In genomic region chr14:31576846-31577697, GRCm38 (mm10) we compare ENCODE assay signal across 15 mouse cellular contexts. TPM values are rescaled to one million over a fixed set of nuclear protein-coding genes. Genes with fewer than 3 reads are reported as not detected.
DNase-seq lines count a peak whose midpoint lies in the region; ATAC-seq and TF ChIP-seq lines count a peak whose summit lies in the region.
"Had no signal": no experiment of that assay in that cellular context is flagged by ENCODE, and none has a peak within 500 bp of the region (broad histone marks: within the 10 kb centered on the region; RNA-seq: fewer than 3 reads in every experiment).

No protein-coding gene starts in this region.

- peak overlapping the region; percentile 2 for H3K4me3 ChIP-seq in heart, embryonic 11.5 days (ENCODE audit: low read depth, low read length)
- no peak overlapping the region for H3K4me3 ChIP-seq in embryonic facial prominence, embryonic 10.5 days
- H3K4me3 ChIP-seq in olfactory bulb, adult 2 months (ENCODE audit: insufficient read depth, low read depth, low read length) = peak overlapping the region; percentile 12; the same call in 1 of the 2 replicates
- H3K4me3 ChIP-seq in lung, postnatal 0 days (ENCODE audit: low read depth, low read length) = no peak overlapping the region
- H3K4me3 ChIP-seq: neural tube, embryonic 13.5 days had no signal

- DNase-seq in heart, adult 11 months = no peak
- DNase-seq in embryonic facial prominence, embryonic 10.5 days (ENCODE audit: low spot score) = no peak
- DNase-seq in lung, postnatal 0 days (ENCODE audit: low spot score) = no peak
- DNase-seq in natural killer cell, adult 2 months (ENCODE audit: low spot score in 2 of 2) = no peak
- DNase-seq: cerebellum, adult 11 months; kidney, postnatal 25 days; lung, adult 18-20 months; spleen, adult 18-20 months had no signal

- H3K27ac ChIP-seq in heart, embryonic 11.5 days (ENCODE audit: low read depth, low read length) = peak overlapping the region; percentile 64
- H3K27ac ChIP-seq in embryonic facial prominence, embryonic 10.5 days (replicated peaks) = peak overlapping the region; percentile 15
- no peak overlapping the region for H3K27ac ChIP-seq in olfactory bulb, adult 2 months (ENCODE audit: insufficient read depth, low read depth, low read length)
- no peak overlapping the region for H3K27ac ChIP-seq in lung, postnatal 0 days (ENCODE audit: low read length)
- H3K27ac ChIP-seq: neural tube, embryonic 13.5 days had no signal

- H3K9me3 ChIP-seq in heart, embryonic 11.5 days (replicated peaks; ENCODE audit: control insufficient read depth, low read length) = no peaks in the 10 kb centered on the region
- H3K9me3 ChIP-seq in embryonic facial prominence, embryonic 10.5 days = no peaks in the 10 kb centered on the region
- H3K9me3 ChIP-seq in lung, postnatal 0 days (ENCODE audit: low read length) = no peaks in the 10 kb centered on the region
- H3K9me3 ChIP-seq: neural tube, embryonic 13.5 days had no signal

- no peak for TF ChIP-seq CTCF in olfactory bulb, adult 2 months (IDR thresholded peaks at IDR 0.05; ENCODE audit: insufficient read depth, low read depth, low read length)
- TF ChIP-seq CTCF in lung, postnatal 0 days (IDR thresholded peaks at IDR 0.05) = no peak

- no peak for TF ChIP-seq EP300 in lung, postnatal 0 days (IDR thresholded peaks at IDR 0.05)

- no peak for ATAC-seq in heart, embryonic 11.5 days (replicated peaks; ENCODE audit: insufficient number of reproducible peaks, low FRiP score, low TSS enrichment)
- peak; percentile 20 for ATAC-seq in CD4-positive, CD25-positive, alpha-beta regulatory T cell, adult 4 months
- ATAC-seq in lung, postnatal 0 days = no peak
- no peak for ATAC-seq in activated CD4-positive, CD25-positive, alpha-beta regulatory T cell, adult 4 months
- ATAC-seq: intestine, embryonic 16.5 days; midbrain, embryonic 16.5 days had no signal

- no peak overlapping the region for H3K9ac ChIP-seq in heart, embryonic 11.5 days (ENCODE audit: low read depth, low read length)
- no peak overlapping the region for H3K9ac ChIP-seq in lung, postnatal 0 days (replicated peaks; ENCODE audit: low read depth)
- H3K9ac ChIP-seq: neural tube, embryonic 13.5 days had no signal

- H3K4me2 ChIP-seq in heart, embryonic 11.5 days = peak overlapping the region; percentile 25
- no peak overlapping the region for H3K4me2 ChIP-seq in lung, postnatal 0 days (replicated peaks; ENCODE audit: low read depth, low read length)
- H3K4me2 ChIP-seq: neural tube, embryonic 13.5 days had no signal

- H3K36me3 ChIP-seq in heart, embryonic 11.5 days (ENCODE audit: control insufficient read depth, insufficient read depth, low read length) = no peaks in the 10 kb centered on the region
- H3K36me3 ChIP-seq in embryonic facial prominence, embryonic 10.5 days (replicated peaks) = no peaks in the 10 kb centered on the region
- H3K36me3 ChIP-seq in lung, postnatal 0 days (ENCODE audit: insufficient read depth, low read length) = no peaks in the 10 kb centered on the region
- H3K36me3 ChIP-seq: neural tube, embryonic 13.5 days had no signal

- H3K27me3 ChIP-seq in heart, embryonic 11.5 days (ENCODE audit: control insufficient read depth, insufficient read depth, low read length) = no peaks in the 10 kb centered on the region
- no peaks in the 10 kb centered on the region for H3K27me3 ChIP-seq in embryonic facial prominence, embryonic 10.5 days (replicated peaks; ENCODE audit: low read depth, poor library complexity, severe bottlenecking)
- H3K27me3 ChIP-seq in lung, postnatal 0 days (replicated peaks; ENCODE audit: insufficient read depth, low read length) = no peaks in the 10 kb centered on the region
- H3K27me3 ChIP-seq: neural tube, embryonic 13.5 days had no signal

- no peak for TF ChIP-seq POLR2A in olfactory bulb, adult 2 months (IDR thresholded peaks at IDR 0.05; ENCODE audit: insufficient read depth, low read depth, low read length)

- WGBS in heart, embryonic 11.5 days (ENCODE audit: insufficient replicate concordance) = 30% methylated on average over 10 of the region's 10 CpGs
- 58% methylated on average over 10 of the region's 10 CpGs for WGBS in embryonic facial prominence, embryonic 10.5 days
- WGBS in olfactory bulb, adult 2 months = 66% methylated on average over 10 of the region's 10 CpGs
- WGBS in lung, postnatal 0 days = 38% methylated on average over 10 of the region's 10 CpGs

- peaks cover 24% of the 10 kb centered on the region for H3K4me1 ChIP-seq in heart, embryonic 11.5 days (ENCODE audit: control insufficient read depth, insufficient read depth, low read length)
- H3K4me1 ChIP-seq in embryonic facial prominence, embryonic 10.5 days = peaks cover 35% of the 10 kb centered on the region
- peaks cover 14% of the 10 kb centered on the region for H3K4me1 ChIP-seq in olfactory bulb, adult 2 months (ENCODE audit: control insufficient read depth, insufficient read depth, low read length)
- H3K4me1 ChIP-seq in lung, postnatal 0 days (ENCODE audit: insufficient read depth, low read depth, low read length) = no peaks in the 10 kb centered on the region
- H3K4me1 ChIP-seq: neural tube, embryonic 13.5 days had no signal

RNA-seq across cellular contexts. Expression of gene Colq, which starts 14.1 kb away (rescaled TPM):
- 4.7 and 6.8 TPM in 2 replicates for polyA plus RNA-seq in heart, embryonic 11.5 days (2014; fragmentation: Nextera tagmentation; extraction: Ambion mirVana)
- polyA plus RNA-seq in CD4-positive, CD25-positive, alpha-beta regulatory T cell, adult 4 months (2017; shearing (Covaris generic)) = 1 to 10 TPM; 5.6 to 8.5 TPM
- polyA plus RNA-seq in embryonic facial prominence, embryonic 10.5 days (2016; fragmentation: Nextera tagmentation; extraction: Ambion mirVana) = 0.35 and 0.82 TPM in 2 replicates
- polyA plus RNA-seq in olfactory bulb, adult 2 months (2012; ENCODE audit: insufficient read depth, insufficient read length, low replicate concordance, missing spikeins) = not detected in 2 replicates
- polyA plus RNA-seq in lung, postnatal 0 days (2015; fragmentation: Nextera tagmentation; extraction: Ambion mirVana) = 1.1 and 1.4 TPM in 2 replicates
- polyA plus RNA-seq in activated CD4-positive, CD25-positive, alpha-beta regulatory T cell, adult 4 months (2017; shearing (Covaris generic)) = 1 to 10 TPM; 6.9 to 7.4 TPM
- polyA plus RNA-seq: midbrain, embryonic 16.5 days had no signal

Comparison
In these comparisons a context has a peak if more than half of its experiments do, and no peak if none do; other contexts are left out.
1. H3K27ac ChIP-seq: peak in heart, embryonic 11.5 days (single experiment) and embryonic facial prominence, embryonic 10.5 days (single experiment); none in olfactory bulb, adult 2 months (single experiment) and lung, postnatal 0 days (single experiment).
2. H3K4me3 ChIP-seq: peak in heart, embryonic 11.5 days (single experiment) and olfactory bulb, adult 2 months (single experiment); none in embryonic facial prominence, embryonic 10.5 days (single experiment) and lung, postnatal 0 days (single experiment).